Mouse (Mus musculus) left cerebral cortex, postnatal 14 days (tissue): ENCODE results near the gene Folh1. TPM values are rescaled to one million over a fixed set of nuclear protein-coding genes. Genes with fewer than 3 reads are reported as not detected.
"Not testable (repeated sequence)": the region's sequence is repeated elsewhere in the genome, so short reads cannot be mapped to it uniquely, and the experiment has no call there.

Experiments used
- DNase-seq, 2 experiments: peaks; one replicate each; pipeline ENCODE4 v3.0.0; 2021 to 2022; ENCODE audit warnings: low spot score in 2 of 2, mixed read lengths in 1 of 2
- intact Hi-C: fragments of 180-260 bp; cut with DNase I; formaldehyde crosslinking; loops from one replicate; pipeline ENCODE4 v1.15.1; 2025
- long read RNA-seq, 2 experiments: library from polyadenylated mRNA; stranded (forward); transcript quantifications; one replicate each; pipeline ENCODE4 v2.0.0; 2021
- total RNA-seq, 2 experiments: library from RNA; stranded (reverse); gene quantifications; 2 replicates each; pipeline ENCODE4 v1.2.3; 2021

Gene Folh1
- 1 to 10 TPM; 4.7 to 5.1 TPM for total RNA-seq
- long read RNA-seq, experiment 1, partial matches to known transcripts, result 0 of 4 reads
- long read RNA-seq, experiment 1, other reads (novel, unspliced or antisense), result 1 of 4 reads
- long read RNA-seq, experiment 2, partial matches to known transcripts, result 1 of 1 reads
- long read RNA-seq, experiment 2, other reads (novel, unspliced or antisense), result 0 of 1 reads

GRCm38 (mm10) chr7:86775617-86776325 lies at the start of gene Folh1:
Gene Folh1 (minus strand): TSS chr7:86775943.
- intact Hi-C loops, result no loop called here
- DNase-seq, result peak; percentile 22 to 30

- intact Hi-C loops, result no loop called here
- DNase-seq, result no peak
Measured at GRCm38 (mm10) chr7:86816466-86816865, 40.7 kb upstream of the Folh1 start.

- intact Hi-C loops, DNase-seq: not testable (repeated sequence)
Measured at GRCm38 (mm10) chr7:86815716-86816115, 40.0 kb upstream of the Folh1 start.

GRCm38 (mm10) chr7:86815241-86815640 lies 39.5 kb upstream of the Folh1 start:
- DNase-seq, intact Hi-C loops: not testable (repeated sequence)

- intact Hi-C loops, result no loop called here
- DNase-seq, result no peak
Measured at GRCm38 (mm10) chr7:86794727-86795126, 19.0 kb upstream of the Folh1 start, which contains the start of gene Vmn2r77. Gene Vmn2r77 (plus strand): TSS chr7:86795027.

GRCm38 (mm10) chr7:86771621-86772020 lies 4.1 kb downstream of the Folh1 start:
- intact Hi-C loops, result no loop called here
- no peak for DNase-seq

- no peak for DNase-seq
- intact Hi-C loops, result no loop called here
Measured at GRCm38 (mm10) chr7:86764628-86765027, 11.1 kb downstream of the Folh1 start.

- DNase-seq, result no peak
Measured at GRCm38 (mm10) chr7:86760751-86761150, 15.0 kb downstream of the Folh1 start.

GRCm38 (mm10) chr7:86725013-86725412 lies 50.7 kb downstream of the Folh1 start:
- intact Hi-C loops, result no loop called here
- DNase-seq, result peak; percentile 1 to 7

More at GRCm38 (mm10) chr7:86760751-86761150, 15.0 kb downstream of the Folh1 start:
- intact Hi-C loops, result no loop called here

- intact Hi-C loops, result no loop called here
- DNase-seq, result no peak
Measured at GRCm38 (mm10) chr7:86688030-86688429, 87.7 kb downstream of the Folh1 start, which contains the start of gene Olfr292. Gene Olfr292 (plus strand): TSS chr7:86688330.

Other genes starting within 250 kb of the Folh1 start
- not detected for gene Olfr295, start 192.1 kb downstream of the Folh1 start, total RNA-seq
- gene Olfr294, start 159.3 kb downstream of the Folh1 start, total RNA-seq, result not detected
- gene Olfr293, start 126.9 kb downstream of the Folh1 start, total RNA-seq, result not detected
- not detected for gene Olfr292, start 87.6 kb downstream of the Folh1 start, total RNA-seq
- gene Vmn2r77, start 19.1 kb upstream of the Folh1 start, total RNA-seq, result not detected
- not detected for gene Vmn2r78, start 139.2 kb upstream of the Folh1 start, total RNA-seq
- gene Vmn2r79, start 220.2 kb upstream of the Folh1 start, total RNA-seq, result under 1 TPM in 1 of 2 experiments, not detected in 1; 0.04 TPM